Mouse (Mus musculus) frontal cortex, adult 2 months (tissue): Measurements from ENCODE around the gene Cacna1a. TPM values are rescaled to one million over a fixed set of nuclear protein-coding genes. Genes with fewer than 3 reads are reported as not detected.

Experiments used
- DNase-seq, 2 experiments: peaks; one replicate each; pipeline ENCODE4 v3.0.0; 2022; ENCODE audit warnings: low spot score in 1 of 2; ENCODE audit errors: extremely low spot score in 1 of 2
- polyA plus RNA-seq: library from polyadenylated mRNA; depleted of rRNA; stranded (reverse); fragments of >200 nt; gene quantifications from 2 replicates; pipeline ENCODE4 v1.2.3, GENCODE M21; 2012; rRNA removed

Gene Cacna1a
- polyA plus RNA-seq, 1 experiment: 131 TPM

GRCm38 (mm10) chr8:84682257-84682656, 294.0 kb downstream of the Cacna1a start:
- DNase-seq: no peak

- no peak for DNase-seq
Measured at GRCm38 (mm10) chr8:84684537-84684936, 296.3 kb downstream of the Cacna1a start.

DNA sequence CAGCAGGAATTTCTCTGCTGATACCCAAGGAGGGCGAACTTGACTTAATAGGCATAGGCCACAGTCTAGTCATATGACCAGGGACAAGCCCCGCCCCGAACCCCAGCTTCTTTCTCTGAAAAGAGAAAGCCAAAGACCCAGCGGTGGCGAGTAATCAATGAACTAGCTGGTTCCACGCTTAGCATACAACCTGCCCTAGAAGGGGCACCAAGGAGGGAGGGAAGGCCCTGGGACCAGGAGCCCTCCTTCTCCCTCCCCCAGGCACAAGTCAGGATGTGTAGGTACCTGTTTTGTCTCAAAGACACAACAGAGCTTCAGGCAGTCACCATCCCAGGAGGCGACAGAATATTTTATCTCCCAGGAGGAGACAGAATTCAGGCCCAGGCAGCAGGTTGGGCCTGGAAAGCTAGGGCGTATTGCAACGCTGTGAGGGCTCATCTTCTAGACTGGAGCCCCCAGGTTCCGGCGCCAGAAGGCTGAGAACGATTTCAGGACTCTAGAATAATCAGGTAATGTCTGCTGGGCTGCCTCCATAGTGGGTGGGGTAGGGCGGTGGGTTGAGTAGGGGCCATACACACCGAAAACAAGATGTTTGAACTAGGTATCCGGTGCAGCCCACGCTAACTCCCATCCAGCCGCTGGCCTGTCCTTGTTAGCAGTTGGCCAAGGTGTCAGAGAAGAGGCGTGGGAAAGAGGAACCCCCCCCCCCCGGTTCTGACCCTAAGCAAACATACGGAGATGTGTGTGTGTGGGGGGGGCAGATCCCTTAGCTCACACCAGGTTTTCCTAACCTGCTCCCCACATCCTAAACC, 298.2 kb downstream of the Cacna1a start, which contains the start of gene Trmt1:
Trmt1 (plus strand) TSS at position 117 of the 812 bp plus-strand sequence.
- DNase-seq: peak in 1 of 2 experiments; percentile 61

DNA sequence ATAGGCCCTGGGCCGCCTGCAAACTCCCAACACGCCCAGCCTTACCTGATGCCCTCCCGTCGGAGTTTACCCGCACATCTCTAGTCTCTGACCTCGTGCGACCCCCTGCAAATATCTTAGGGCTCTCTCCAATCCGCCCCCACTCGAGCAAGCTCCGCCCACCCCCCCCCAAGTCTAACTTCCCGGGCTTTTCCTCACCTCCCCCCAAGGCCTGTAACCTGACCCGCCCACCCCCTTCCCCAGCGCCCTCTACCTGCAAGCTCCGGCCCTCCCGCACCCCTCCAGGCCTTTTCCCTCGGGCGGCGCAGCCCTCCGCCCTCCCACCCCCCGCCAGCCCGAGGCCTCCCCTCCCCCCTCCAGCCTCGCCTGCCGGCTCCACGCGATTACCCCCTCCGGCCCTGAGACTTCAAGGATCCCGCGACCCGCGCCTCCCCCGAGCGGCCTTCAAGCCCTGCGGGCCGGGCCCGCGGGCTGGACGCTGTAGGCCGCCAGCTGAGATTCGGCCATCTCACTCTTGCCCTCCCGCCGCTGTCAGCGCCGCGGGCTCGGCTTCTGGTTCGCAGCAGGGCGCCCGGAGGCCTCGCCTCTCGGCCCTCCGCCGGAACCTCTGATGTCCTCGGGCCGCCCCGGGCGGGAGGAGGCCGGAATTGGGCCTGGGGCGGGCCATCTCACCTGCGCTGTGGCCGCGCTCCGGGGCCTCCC, 298.9 kb downstream of the Cacna1a start:
- no peak for DNase-seq

- DNase-seq: peak in 1 of 2 experiments; percentile 87
Measured at GRCm38 (mm10) chr8:84687705-84688100, 299.5 kb downstream of the Cacna1a start, which contains the start of gene Nacc1. Gene Nacc1, minus strand, starts transcription at chr8:84687862.

DNA sequence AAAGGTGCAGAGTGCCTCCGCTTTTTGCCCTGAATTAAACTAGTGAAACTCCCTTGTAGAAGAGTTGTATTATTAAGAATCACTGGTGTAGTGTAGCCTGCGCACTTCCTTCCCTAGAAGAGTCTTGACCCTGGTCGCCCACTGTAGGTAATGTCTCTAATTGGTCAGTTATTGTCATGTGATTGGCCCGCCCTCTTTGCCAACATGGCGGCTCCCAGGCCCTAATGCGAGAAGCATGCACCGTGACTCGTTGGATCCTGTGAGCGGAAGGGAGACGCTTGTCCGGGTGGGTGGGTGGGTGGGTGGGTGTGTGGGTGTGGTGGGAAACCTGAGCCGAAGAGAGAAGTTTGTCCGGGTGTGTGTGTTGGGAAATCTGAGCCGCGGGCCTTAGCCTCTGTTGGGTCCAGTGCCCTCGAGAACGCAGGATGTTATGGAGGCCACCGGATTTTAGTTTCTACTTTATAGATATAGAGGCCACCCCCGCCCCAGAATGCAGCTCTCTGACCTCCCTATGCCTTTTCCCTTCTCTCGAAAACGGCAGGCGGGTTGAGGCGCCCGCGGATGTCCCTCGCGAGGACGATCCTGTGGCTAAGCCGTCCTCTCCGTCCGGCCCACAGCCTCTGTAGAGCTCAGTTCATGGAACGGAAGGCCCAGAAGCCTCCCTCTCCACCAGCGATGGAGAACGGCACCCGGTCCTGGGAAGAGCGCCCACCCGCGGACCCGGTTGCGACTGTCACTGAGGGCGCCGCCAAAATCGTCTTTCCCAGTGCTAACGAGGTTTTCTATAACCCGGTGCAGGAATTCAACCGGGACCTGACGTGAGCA, 301.1 kb downstream of the Cacna1a start:
- peak; percentile 85 to 96 for DNase-seq

Other genes with a start within 250 kb of the Cacna1a start
- gene Cc2d1a, start 240.5 kb upstream of the Cacna1a start, polyA plus RNA-seq: 38.4 and 40.2 TPM in 2 replicates
- gene 4930432K21Rik, start 240.4 kb upstream of the Cacna1a start, polyA plus RNA-seq: 2.6 and 2.9 TPM in 2 replicates
- 2.1 and 2.6 TPM in 2 replicates for gene Nanos3, start 203.2 kb upstream of the Cacna1a start, polyA plus RNA-seq
- 13.7 TPM in 2 replicates for gene Zswim4, start 151.4 kb upstream of the Cacna1a start, polyA plus RNA-seq
- gene D8Ertd738e, start 138.7 kb upstream of the Cacna1a start, polyA plus RNA-seq: 216 and 261 TPM in 2 replicates
- 26.0 and 30.5 TPM in 2 replicates for gene Mri1, start 131.1 kb upstream of the Cacna1a start, polyA plus RNA-seq
- gene Ccdc130, start 118.1 kb upstream of the Cacna1a start, polyA plus RNA-seq: 34.8 and 35.6 TPM in 2 replicates